Mouse (Mus musculus): ENCODE measurements at regions not wholly inside any gene's neighbourhood (a gene's known extent, or its start where the extent isn't known, plus 50 kb on each side); places are given as distances from the start of the nearest gene placed in this dataset.
A peak's percentile ranks its signal among the peaks of the same experiment; 100 is the strongest.
"Not testable (repeated sequence)": the region's sequence is repeated elsewhere in the genome, so short reads cannot be mapped to it uniquely, and the experiment has no call there.

- H3K27me3 ChIP-seq (ENCODE audit: control insufficient read depth, insufficient read depth, low read length); DNase-seq; H3K4me3 ChIP-seq (replicated peaks; ENCODE audit: low read depth, low read length); H3K9ac ChIP-seq (replicated peaks; ENCODE audit: low read length); H3K36me3 ChIP-seq (ENCODE audit: control insufficient read depth, insufficient read depth, low read length); H3K27ac ChIP-seq (replicated peaks; ENCODE audit: low read depth, low read length); H3K4me2 ChIP-seq (ENCODE audit: low read length); ATAC-seq (ENCODE audit: low FRiP score, low TSS enrichment); H3K4me1 ChIP-seq (ENCODE audit: control insufficient read depth, insufficient read depth, low read length); H3K9me3 ChIP-seq (ENCODE audit: control insufficient read depth, low read length): not testable (repeated sequence)
- WGBS = 94% methylated on average over 6 of the region's 6 CpGs
Observed at GRCm38 (mm10) chr4:8462414-8462813, 223.6 kb upstream of the Car8 start.

DNA sequence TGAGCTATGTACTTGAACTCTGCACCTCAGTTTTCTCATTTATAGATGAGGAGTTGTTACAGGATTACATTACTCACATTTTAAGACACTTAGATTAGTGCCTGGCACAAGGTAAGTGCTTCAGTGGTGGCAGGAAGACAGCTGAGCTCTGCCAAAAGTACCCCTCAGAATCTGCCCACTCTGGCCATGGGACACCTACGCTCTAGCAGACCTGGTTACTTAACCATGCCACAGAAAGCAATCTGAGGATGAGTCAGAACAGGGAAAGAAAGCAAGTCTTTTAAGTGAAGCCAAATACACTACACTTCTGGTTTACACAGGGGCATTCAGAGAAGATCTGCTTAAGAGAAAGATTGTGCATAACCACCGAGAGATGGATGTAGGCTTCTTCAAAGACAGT lies 215.5 kb upstream of the Car8 start:
- 92% methylated on average over 2 of the region's 2 CpGs for WGBS
- H3K27ac ChIP-seq (replicated peaks; ENCODE audit: low read depth, low read length) = no peak overlapping the region
- no peak for DNase-seq
- H3K9me3 ChIP-seq (ENCODE audit: control insufficient read depth, low read length) = no peaks in the 10 kb centered on the region
- no peaks in the 10 kb centered on the region for H3K4me1 ChIP-seq (ENCODE audit: control insufficient read depth, insufficient read depth, low read length)
- H3K4me3 ChIP-seq (replicated peaks; ENCODE audit: low read depth, low read length) = no peak overlapping the region
- no peaks in the 10 kb centered on the region for H3K36me3 ChIP-seq (ENCODE audit: control insufficient read depth, insufficient read depth, low read length)
- no peak overlapping the region for H3K9ac ChIP-seq (replicated peaks; ENCODE audit: low read length)
- H3K27me3 ChIP-seq (ENCODE audit: control insufficient read depth, insufficient read depth, low read length) = no peaks in the 10 kb centered on the region
- H3K4me2 ChIP-seq (ENCODE audit: low read length) = no peak overlapping the region
- no peak for ATAC-seq (ENCODE audit: low FRiP score, low TSS enrichment)

GRCm38 (mm10) chr4:8432393-8432792 lies 193.6 kb upstream of the Car8 start:
- H3K36me3 ChIP-seq (ENCODE audit: control insufficient read depth, insufficient read depth, low read length) = no peaks in the 10 kb centered on the region
- ATAC-seq (ENCODE audit: low FRiP score, low TSS enrichment) = no peak
- no peak overlapping the region for H3K9ac ChIP-seq (replicated peaks; ENCODE audit: low read length)
- H3K4me1 ChIP-seq (ENCODE audit: control insufficient read depth, insufficient read depth, low read length) = no peaks in the 10 kb centered on the region
- WGBS = 61% methylated on average over 2 of the region's 2 CpGs
- H3K4me2 ChIP-seq (ENCODE audit: low read length) = no peak overlapping the region
- H3K27ac ChIP-seq (replicated peaks; ENCODE audit: low read depth, low read length) = no peak overlapping the region
- no peaks in the 10 kb centered on the region for H3K27me3 ChIP-seq (ENCODE audit: control insufficient read depth, insufficient read depth, low read length)
- H3K9me3 ChIP-seq (ENCODE audit: control insufficient read depth, low read length) = no peaks in the 10 kb centered on the region
- H3K4me3 ChIP-seq (replicated peaks; ENCODE audit: low read depth, low read length) = no peak overlapping the region
- DNase-seq = peak; percentile 79

- no peak overlapping the region for H3K4me3 ChIP-seq (replicated peaks; ENCODE audit: low read depth, low read length)
- no peaks in the 10 kb centered on the region for H3K4me1 ChIP-seq (ENCODE audit: control insufficient read depth, insufficient read depth, low read length)
- ATAC-seq (ENCODE audit: low FRiP score, low TSS enrichment) (no peak), DNase-seq (no peak)
- WGBS = 31% methylated on average over 1 of the region's 1 CpGs
- H3K9me3 ChIP-seq (ENCODE audit: control insufficient read depth, low read length) = no peaks in the 10 kb centered on the region
- H3K9ac ChIP-seq (replicated peaks; ENCODE audit: low read length) = no peak overlapping the region
- no peak overlapping the region for H3K4me2 ChIP-seq (ENCODE audit: low read length)
- no peak overlapping the region for H3K27ac ChIP-seq (replicated peaks; ENCODE audit: low read depth, low read length)
- H3K36me3 ChIP-seq (ENCODE audit: control insufficient read depth, insufficient read depth, low read length) = no peaks in the 10 kb centered on the region
- H3K27me3 ChIP-seq (ENCODE audit: control insufficient read depth, insufficient read depth, low read length) = no peaks in the 10 kb centered on the region
Observed at GRCm38 (mm10) chr4:8431032-8431332, 192.1 kb upstream of the Car8 start.

DNA sequence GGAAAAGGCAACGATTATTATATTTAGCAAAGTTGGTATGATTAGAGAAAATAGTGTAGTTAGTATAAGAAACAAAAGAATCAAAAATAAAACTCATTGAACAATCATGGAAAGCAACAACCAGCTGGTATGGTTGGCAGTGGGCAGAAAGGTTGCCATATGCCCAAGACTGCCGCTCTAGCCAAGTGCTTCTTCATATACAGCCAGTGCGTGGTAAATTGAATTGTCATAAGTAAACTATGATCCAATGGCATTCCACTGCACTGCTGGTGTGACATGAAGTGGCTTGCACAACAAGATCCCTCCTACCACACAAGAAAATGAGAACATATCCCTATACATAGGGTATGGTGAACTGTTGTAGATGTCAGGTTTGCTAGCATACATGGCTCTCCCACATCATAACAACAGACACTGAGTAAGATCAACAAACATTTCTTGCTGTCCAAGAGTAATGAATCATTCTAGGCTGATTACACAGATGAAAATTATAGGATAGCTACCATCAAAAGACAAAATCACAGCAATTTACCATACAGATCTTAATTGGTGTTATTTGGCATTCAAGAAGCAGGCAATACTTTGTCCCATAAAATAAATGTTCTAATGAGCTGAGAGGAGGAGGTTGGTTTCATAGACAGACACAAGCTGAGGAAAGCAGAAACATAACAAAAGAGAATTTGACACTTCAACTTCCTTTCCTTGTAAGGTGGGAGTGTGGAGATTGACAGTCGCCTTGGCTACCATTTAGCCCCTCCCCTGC lies 191.6 kb upstream of the Car8 start:
- Histone ChIP-seq H3K9me3 (ENCODE audit: control insufficient read depth, low read length) (no peaks in the 10 kb centered on the region), H3K4me1 (ENCODE audit: control insufficient read depth, insufficient read depth, low read length) (no peaks in the 10 kb centered on the region), H3K36me3 (ENCODE audit: control insufficient read depth, insufficient read depth, low read length) (no peaks in the 10 kb centered on the region), H3K27me3 (ENCODE audit: control insufficient read depth, insufficient read depth, low read length) (no peaks in the 10 kb centered on the region), H3K9ac (replicated peaks; ENCODE audit: low read length) (no peak overlapping the region), H3K4me3 (replicated peaks; ENCODE audit: low read depth, low read length) (no peak overlapping the region), H3K4me2 (ENCODE audit: low read length) (no peak overlapping the region), H3K27ac (replicated peaks; ENCODE audit: low read depth, low read length) (no peak overlapping the region)
- DNase-seq = no peak
- WGBS = 86% methylated on average over 4 of the region's 4 CpGs
- ATAC-seq (ENCODE audit: low FRiP score, low TSS enrichment) = no peak

DNA sequence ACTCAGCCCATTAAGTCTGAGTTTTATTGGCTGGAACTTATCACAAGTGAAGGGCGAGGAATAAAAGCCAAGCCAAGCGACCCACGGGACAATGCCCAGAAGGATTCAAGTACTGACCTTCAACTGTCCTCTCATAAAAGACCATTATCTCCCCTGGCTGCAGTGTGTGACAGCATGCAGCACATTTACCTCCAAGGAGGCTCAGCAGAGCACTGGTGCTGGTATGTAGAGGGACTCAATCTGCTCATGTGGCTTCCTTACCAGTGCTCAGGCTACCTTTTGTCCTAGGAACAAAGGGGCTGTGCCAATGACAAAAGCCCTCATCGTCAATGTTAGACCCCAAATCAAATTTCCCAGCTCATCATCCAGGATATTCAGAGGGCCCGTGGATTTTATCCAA lies 190.9 kb upstream of the Car8 start:
- no peaks in the 10 kb centered on the region for H3K9me3 ChIP-seq (ENCODE audit: control insufficient read depth, low read length)
- DNase-seq (no peak), ATAC-seq (ENCODE audit: low FRiP score, low TSS enrichment) (no peak)
- no peaks in the 10 kb centered on the region for H3K27me3 ChIP-seq (ENCODE audit: control insufficient read depth, insufficient read depth, low read length)
- H3K4me1 ChIP-seq (ENCODE audit: control insufficient read depth, insufficient read depth, low read length) = no peaks in the 10 kb centered on the region
- no peaks in the 10 kb centered on the region for H3K36me3 ChIP-seq (ENCODE audit: control insufficient read depth, insufficient read depth, low read length)
- 41% methylated on average over 5 of the region's 5 CpGs for WGBS
- no peak overlapping the region for H3K9ac ChIP-seq (replicated peaks; ENCODE audit: low read length)
- H3K27ac ChIP-seq (replicated peaks; ENCODE audit: low read depth, low read length) = no peak overlapping the region
- no peak overlapping the region for H3K4me3 ChIP-seq (replicated peaks; ENCODE audit: low read depth, low read length)
- H3K4me2 ChIP-seq (ENCODE audit: low read length) = no peak overlapping the region

DNA sequence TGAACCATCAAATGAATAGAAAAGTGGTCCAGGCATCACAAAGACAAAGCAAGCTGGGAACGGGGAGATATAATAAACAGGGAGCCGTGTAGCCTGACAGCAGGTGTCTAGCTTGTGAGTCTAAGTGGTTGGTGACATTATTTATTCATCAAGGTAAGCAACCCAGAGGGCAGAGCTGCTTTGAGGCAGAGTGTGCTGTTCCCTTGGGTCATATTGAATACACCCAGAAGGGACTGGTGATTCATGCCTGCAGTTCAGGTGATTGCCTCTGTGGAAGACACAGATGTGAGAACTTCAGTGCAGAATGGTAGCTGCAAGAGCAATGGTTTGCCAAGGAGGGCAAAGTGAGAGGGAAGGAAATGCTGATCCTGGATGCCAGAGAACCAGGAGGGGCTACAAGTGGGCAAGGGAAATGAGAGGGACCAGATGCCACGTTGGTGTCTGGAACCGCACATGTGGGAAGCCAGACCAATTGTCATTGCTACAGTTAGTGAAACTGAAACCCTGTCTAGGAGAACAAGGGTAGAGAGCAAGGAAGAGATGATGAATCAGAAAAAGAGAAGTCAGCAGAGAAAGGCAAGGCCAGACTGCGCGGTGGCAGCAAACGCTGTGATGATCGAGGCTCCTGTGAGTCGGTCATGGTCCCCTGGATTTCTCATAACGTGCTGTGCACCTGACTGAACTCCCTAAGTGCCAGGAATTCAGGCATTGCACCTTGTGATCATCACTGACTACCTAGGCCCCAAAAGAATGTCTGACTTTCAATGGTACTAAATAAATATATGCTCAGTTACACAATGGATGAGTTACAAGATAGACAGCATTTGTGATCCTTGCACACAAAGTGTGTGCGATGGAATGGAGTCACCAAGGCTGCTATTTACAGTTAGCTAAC lies 190.0 kb upstream of the Car8 start:
- 83% methylated on average over 11 of the region's 11 CpGs for WGBS
- no peak overlapping the region for H3K4me2 ChIP-seq (ENCODE audit: low read length)
- no peaks in the 10 kb centered on the region for H3K4me1 ChIP-seq (ENCODE audit: control insufficient read depth, insufficient read depth, low read length)
- no peaks in the 10 kb centered on the region for H3K27me3 ChIP-seq (ENCODE audit: control insufficient read depth, insufficient read depth, low read length)
- DNase-seq = no peak
- no peak overlapping the region for H3K9ac ChIP-seq (replicated peaks; ENCODE audit: low read length)
- no peaks in the 10 kb centered on the region for H3K36me3 ChIP-seq (ENCODE audit: control insufficient read depth, insufficient read depth, low read length)
- no peak for ATAC-seq (ENCODE audit: low FRiP score, low TSS enrichment)
- H3K9me3 ChIP-seq (ENCODE audit: control insufficient read depth, low read length) = no peaks in the 10 kb centered on the region
- no peak overlapping the region for H3K4me3 ChIP-seq (replicated peaks; ENCODE audit: low read depth, low read length)
- no peak overlapping the region for H3K27ac ChIP-seq (replicated peaks; ENCODE audit: low read depth, low read length)

DNA sequence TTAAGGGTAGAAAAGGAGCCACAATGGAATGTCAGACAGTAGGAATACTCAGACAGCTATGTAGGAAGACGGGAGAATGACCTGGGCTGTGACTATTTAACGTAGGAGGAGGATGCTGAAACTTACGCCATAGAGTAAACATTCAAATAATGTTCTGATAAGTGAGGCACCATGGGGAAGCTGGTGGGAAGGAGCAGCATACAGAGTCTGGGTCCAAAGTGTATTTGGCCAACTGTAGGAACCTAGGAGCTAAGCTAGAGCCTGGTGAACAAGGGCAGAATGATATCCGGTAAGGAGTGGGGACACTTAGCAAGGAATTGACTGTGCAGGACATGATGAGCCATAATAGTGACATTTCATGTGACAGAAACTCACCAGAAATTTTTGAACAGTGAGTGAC lies 189.0 kb upstream of the Car8 start:
- Histone ChIP-seq H3K4me3 (replicated peaks; ENCODE audit: low read depth, low read length) (no peak overlapping the region), H3K9me3 (ENCODE audit: control insufficient read depth, low read length) (no peaks in the 10 kb centered on the region), H3K36me3 (ENCODE audit: control insufficient read depth, insufficient read depth, low read length) (no peaks in the 10 kb centered on the region), H3K27me3 (ENCODE audit: control insufficient read depth, insufficient read depth, low read length) (no peaks in the 10 kb centered on the region), H3K27ac (replicated peaks; ENCODE audit: low read depth, low read length) (no peak overlapping the region), H3K4me1 (ENCODE audit: control insufficient read depth, insufficient read depth, low read length) (no peaks in the 10 kb centered on the region), H3K9ac (replicated peaks; ENCODE audit: low read length) (no peak overlapping the region), H3K4me2 (ENCODE audit: low read length) (no peak overlapping the region)
- ATAC-seq (ENCODE audit: low FRiP score, low TSS enrichment) (no peak), DNase-seq (no peak)
- 90% methylated on average over 4 of the region's 4 CpGs for WGBS

All from midbrain, embryonic 14.5 days (tissue).